Mouse (Mus musculus) c-Kit-positive CD71-positive TER-119-negative erythroid progenitor cells, embryonic 14.5 days (primary cell): Measurements from ENCODE around the gene Tmem129.

Experiments used
- DNase-seq: peaks from one replicate; pipeline ENCODE4 v3.0.0-alpha.2; 2013; ENCODE audit warnings: low read depth

Tmem129 gene

GRCm38 (mm10) chr5:33687142-33687541, 28.9 kb upstream of the Tmem129 start:
- no peak for DNase-seq

GRCm38 (mm10) chr5:33684932-33685331, 26.7 kb upstream of the Tmem129 start:
- DNase-seq: no peak

- DNase-seq: no peak
Measured at GRCm38 (mm10) chr5:33683897-33684652, 25.9 kb upstream of the Tmem129 start.

GRCm38 (mm10) chr5:33682963-33683362, 24.7 kb upstream of the Tmem129 start:
- DNase-seq: no peak

- DNase-seq: no peak
Measured at GRCm38 (mm10) chr5:33681611-33682388, 23.6 kb upstream of the Tmem129 start.

- DNase-seq: no peak
Measured at GRCm38 (mm10) chr5:33681044-33681443, 22.8 kb upstream of the Tmem129 start.

- no peak for DNase-seq
Measured at GRCm38 (mm10) chr5:33678244-33678643, 20.0 kb upstream of the Tmem129 start.

- no peak for DNase-seq
Measured at GRCm38 (mm10) chr5:33675964-33676363, 17.7 kb upstream of the Tmem129 start.

GRCm38 (mm10) chr5:33674439-33674838, 16.2 kb upstream of the Tmem129 start:
- no peak for DNase-seq

- DNase-seq: no peak
Measured at GRCm38 (mm10) chr5:33671659-33672058, 13.4 kb upstream of the Tmem129 start.

GRCm38 (mm10) chr5:33668223-33668622, 10.0 kb upstream of the Tmem129 start:
- DNase-seq: no peak

GRCm38 (mm10) chr5:33658664-33659050, 441 bp upstream of the Tmem129 start:
- DNase-seq: no peak

- DNase-seq: peak; percentile 75
Measured at GRCm38 (mm10) chr5:33657251-33657786, 897 bp downstream of the Tmem129 start.

- no peak for DNase-seq
Measured at GRCm38 (mm10) chr5:33656739-33657138, 1.5 kb downstream of the Tmem129 start.

- no peak for DNase-seq
Measured at GRCm38 (mm10) chr5:33655251-33655840, 2.9 kb downstream of the Tmem129 start.

GRCm38 (mm10) chr5:33654424-33654823, 3.8 kb downstream of the Tmem129 start:
- DNase-seq: no peak

- no peak for DNase-seq
Measured at GRCm38 (mm10) chr5:33652783-33653173, 5.4 kb downstream of the Tmem129 start.

GRCm38 (mm10) chr5:33651921-33652782, 6.1 kb downstream of the Tmem129 start, which contains the start of gene Slbp:
TSS of gene Slbp (minus strand) at chr5:33652574.
- peak; percentile 93 for DNase-seq

GRCm38 (mm10) chr5:33651541-33651920, 6.7 kb downstream of the Tmem129 start:
- no peak for DNase-seq

GRCm38 (mm10) chr5:33651017-33651416, 7.2 kb downstream of the Tmem129 start:
- no peak for DNase-seq

GRCm38 (mm10) chr5:33640652-33641051, 17.6 kb downstream of the Tmem129 start:
- DNase-seq: no peak

- DNase-seq: no peak
Measured at GRCm38 (mm10) chr5:33638826-33639225, 19.4 kb downstream of the Tmem129 start.
